Mouse (Mus musculus) intestine, embryonic 16.5 days (tissue): ENCODE measurements at regions not wholly inside any gene's neighbourhood (a gene's known extent, or its start where the extent isn't known, plus 50 kb on each side); places are given as distances from the start of the nearest gene placed in this dataset.

Source experiments
- ATAC-seq: fragments of 200-750 bp; cut with Nextera tagmentation; 2 replicates; pipeline ENCODE4 v1.8.0; 2017; ENCODE audit warnings: moderate TSS enrichment, moderate library complexity
- H3K27ac ChIP-seq: fragments of 300-500 bp; sonication (generic); 2 replicates; pipeline ENCODE4 v1.5.1; 2014; ENCODE audit warnings: mild to moderate bottlenecking, low read length
- H3K27me3 ChIP-seq: fragments of 300-500 bp; sonication (generic); replicated peaks from 2 replicates; pipeline ENCODE4 v1.6.1; 2014; ENCODE audit warnings: low read length, control low read depth, mixed read lengths; ENCODE audit not compliant: control insufficient read depth, insufficient read depth
- H3K36me3 ChIP-seq: fragments of 300-500 bp; sonication (generic); 2 replicates; pipeline ENCODE4 v1.6.1; 2014; ENCODE audit warnings: low read length, control low read depth; ENCODE audit not compliant: control insufficient read depth, insufficient read depth
- H3K4me1 ChIP-seq: fragments of 300-500 bp; sonication (generic); 2 replicates; pipeline ENCODE4 v1.6.1; 2014; ENCODE audit warnings: low read length, control low read depth, mixed read lengths; ENCODE audit not compliant: control insufficient read depth, insufficient read depth
- H3K4me2 ChIP-seq: fragments of 300-500 bp; sonication (generic); 2 replicates; pipeline ENCODE4 v1.6.1; 2014; ENCODE audit warnings: low read depth, low read length, control low read depth
- H3K4me3 ChIP-seq: fragments of 300-500 bp; sonication (generic); 2 replicates; pipeline ENCODE4 v1.5.1; 2014; ENCODE audit warnings: mild to moderate bottlenecking, low read length
- H3K9ac ChIP-seq: fragments of 300-500 bp; sonication (generic); 2 replicates; pipeline ENCODE4 v1.6.1; 2014; ENCODE audit warnings: low read depth, low read length
- H3K9me3 ChIP-seq: fragments of 300-500 bp; sonication (generic); 2 replicates; pipeline ENCODE4 v1.6.1; 2016; ENCODE audit warnings: low read length, control low read depth; ENCODE audit not compliant: control insufficient read depth
- WGBS: fragments of 180-500 bp; shearing (Covaris S2); extraction: QIAGEN DNeasy Blood & Tissue Kit; methylation state at CpG from one replicate; pipeline ENCODE4 v1.1.7; 2014; 5-methylcytosine and 5-hydroxymethylcytosine counted together

DNA sequence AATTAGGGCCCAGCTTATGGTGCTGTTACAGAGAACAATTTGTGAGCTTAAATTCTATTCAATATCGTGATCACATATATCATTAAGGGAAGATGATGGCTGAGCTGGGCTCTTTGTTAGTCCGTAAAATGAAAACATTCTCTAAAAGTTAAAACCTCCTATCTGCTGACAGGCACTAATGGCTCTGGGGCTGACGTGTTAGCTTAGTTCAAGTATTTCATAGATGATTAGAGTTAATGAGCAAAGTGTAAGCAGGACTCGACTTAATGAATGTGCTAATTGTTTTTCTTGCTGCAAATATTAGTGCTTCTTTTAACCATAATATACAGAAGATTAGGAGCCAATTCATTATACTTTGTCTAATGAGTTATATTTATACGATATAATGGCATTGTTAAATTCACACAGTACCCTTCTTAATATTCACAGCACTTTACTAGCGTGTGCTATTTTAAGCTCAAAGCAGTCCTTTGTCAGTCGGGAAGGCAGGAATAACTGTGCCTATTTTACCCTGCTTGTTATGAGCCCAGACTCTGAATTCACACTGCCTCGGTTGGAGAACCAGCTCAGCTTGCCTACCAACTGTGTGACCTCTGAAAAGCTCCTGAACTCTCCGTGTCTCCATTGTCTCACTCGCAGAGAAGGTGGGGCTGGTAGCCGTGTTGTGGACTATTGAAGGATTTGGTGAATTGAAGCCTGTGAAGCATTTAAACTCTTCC is 50.6 kb upstream of the 4933402D24Rik start:
- no peaks in the 10 kb centered on the region for H3K9me3 ChIP-seq
- H3K36me3 ChIP-seq: no peaks in the 10 kb centered on the region
- no peak overlapping the region for H3K4me2 ChIP-seq
- H3K4me1 ChIP-seq: no peaks in the 10 kb centered on the region
- ATAC-seq: no peak
- 64% methylated on average over 11 of the region's 11 CpGs for WGBS
- no peaks in the 10 kb centered on the region for H3K27me3 ChIP-seq
- no peak overlapping the region for H3K4me3 ChIP-seq
- no peak overlapping the region for H3K9ac ChIP-seq
- no peak overlapping the region for H3K27ac ChIP-seq
